Mouse (Mus musculus) mouse trophoblast stem cell (cell line): ENCODE data around the gene Hilpda.

ENCODE experiments used
- in situ Hi-C, 2 experiments: fragments of 300-500 bp; cut with MseI, MboI; formaldehyde crosslinking; loops; 2 replicates in 1 of 2; 3 replicates in 1 of 2; pipeline ENCODE4 v1.15.1; 2025

Hilpda gene

DNA sequence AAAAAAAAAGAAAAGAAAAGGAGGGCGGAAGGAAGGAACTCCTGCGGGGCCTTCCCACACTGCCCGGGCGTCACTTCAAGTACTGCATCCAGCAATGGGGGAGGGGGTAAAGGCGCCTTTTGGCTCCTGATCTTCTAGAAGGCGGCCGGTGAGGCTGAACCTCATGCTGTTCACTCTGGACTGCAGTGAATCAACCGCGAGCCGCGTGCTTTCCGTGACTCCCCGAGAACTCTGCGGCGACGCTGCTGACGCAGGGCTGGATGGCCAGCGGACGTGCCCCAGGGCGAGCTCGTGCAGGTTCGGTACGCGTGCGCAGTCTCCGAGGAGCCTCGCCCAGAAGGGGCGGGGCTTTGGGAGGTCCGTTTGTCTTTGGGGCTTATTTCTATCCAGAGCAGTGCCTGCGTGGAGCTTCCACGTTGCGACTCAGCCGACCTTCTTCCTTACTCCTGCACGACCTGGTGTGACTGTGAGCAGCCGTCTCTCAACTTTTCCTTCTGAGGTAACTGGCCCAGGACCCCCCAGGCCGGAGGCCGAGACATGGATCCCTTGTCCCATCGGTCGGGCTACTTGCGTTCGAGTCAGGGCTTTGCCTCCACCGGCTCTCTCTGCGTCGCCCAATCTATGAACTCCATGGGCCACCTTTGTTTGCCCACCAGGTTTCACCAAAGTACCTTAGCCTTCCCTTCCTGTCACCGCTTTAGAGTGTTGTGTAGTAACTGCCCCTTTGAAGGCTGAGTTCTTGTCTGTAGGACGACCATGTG lies at the start of gene Hilpda:
Gene Hilpda, plus strand, starts transcription at position 177 of the 761 bp plus-strand sequence.
- in situ Hi-C loops = loop anchor here in 1 of 2 experiments (10.0 kb wide), 1 partner anchor 68 kb away; no protein-coding TSS in a partner anchor

GRCm38 (mm10) chr6:29229265-29229913 lies 42.9 kb upstream of the Hilpda start:
- in situ Hi-C loops = no loop called here

- in situ Hi-C loops = no loop called here
Measured at GRCm38 (mm10) chr6:29230386-29230785, 41.9 kb upstream of the Hilpda start.

DNA sequence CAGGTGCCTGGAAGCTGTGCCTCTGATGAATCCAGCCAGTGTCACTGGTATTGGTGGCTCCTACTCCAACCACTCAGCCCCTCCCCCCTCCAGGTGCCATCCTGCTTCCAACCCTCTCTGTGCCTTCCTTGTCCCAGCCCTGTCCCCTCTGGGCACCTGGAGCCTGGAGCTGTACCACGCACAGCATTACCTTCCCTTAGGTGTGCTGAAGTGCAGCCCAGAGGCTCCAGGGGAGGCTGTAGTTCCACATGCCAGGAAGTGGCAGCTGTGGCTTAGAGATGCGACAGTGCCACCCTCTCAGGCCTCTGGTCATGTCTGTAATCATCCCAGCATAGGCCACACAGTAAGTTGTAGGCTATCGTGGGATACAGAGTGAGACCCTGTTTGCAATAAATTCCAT lies 40.5 kb upstream of the Hilpda start:
- in situ Hi-C loops = no loop called here

DNA sequence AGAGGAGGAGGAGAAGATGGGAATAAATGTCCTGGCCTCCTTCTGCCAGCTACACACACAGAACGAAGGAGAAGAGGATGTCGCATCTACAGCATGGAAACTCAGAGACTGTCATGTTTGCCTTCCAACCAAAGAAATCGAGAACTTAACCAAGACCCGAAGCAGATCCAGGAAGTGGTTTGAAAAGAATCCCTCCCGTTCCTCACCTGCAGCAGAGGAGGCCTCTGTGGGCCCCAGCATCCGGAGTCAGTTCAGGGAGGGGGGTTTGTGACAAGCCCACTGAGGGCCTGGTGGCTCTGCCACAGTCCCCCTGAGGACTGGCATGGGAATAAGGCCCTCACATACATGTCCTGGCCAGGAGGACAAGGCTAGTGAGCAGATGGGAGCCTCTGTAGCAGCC lies 40.0 kb upstream of the Hilpda start:
- in situ Hi-C loops = no loop called here

GRCm38 (mm10) chr6:29233710-29234109 lies 38.6 kb upstream of the Hilpda start:
- in situ Hi-C loops = no loop called here

- in situ Hi-C loops = no loop called here
Measured at GRCm38 (mm10) chr6:29234272-29234671, 38.0 kb upstream of the Hilpda start.

GRCm38 (mm10) chr6:29240806-29241205 lies 31.5 kb upstream of the Hilpda start:
- in situ Hi-C loops = loop anchor here in 1 of 2 experiments (5.0 kb wide), 1 partner anchor 36 kb away; the partner anchor contains the start of gene Fam71f2

DNA sequence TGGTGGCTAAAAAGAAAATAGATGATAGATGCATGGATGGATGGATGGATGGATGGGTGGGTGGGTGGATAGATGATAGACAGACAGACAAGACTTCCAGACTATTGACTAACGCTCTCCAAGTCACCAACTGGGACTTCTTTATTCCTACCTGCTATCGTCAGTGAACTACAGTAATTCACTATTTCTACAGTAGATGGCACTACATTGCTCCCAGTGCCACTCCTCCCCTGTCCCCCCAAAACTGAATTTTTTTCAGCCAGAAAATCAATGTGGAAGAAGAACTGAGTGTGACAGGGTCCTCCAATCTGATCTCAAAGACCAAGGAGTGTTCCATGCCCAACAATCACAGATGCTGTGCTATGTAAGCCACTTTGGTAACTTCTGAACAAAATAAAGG lies 30.6 kb upstream of the Hilpda start:
- in situ Hi-C loops = loop anchor here in 1 of 2 experiments (5.0 kb wide), 1 partner anchor 36 kb away; the partner anchor contains the start of gene Fam71f2

GRCm38 (mm10) chr6:29242265-29242664 lies 30.0 kb upstream of the Hilpda start:
- in situ Hi-C loops = loop anchor here in 1 of 2 experiments (5.0 kb wide), 1 partner anchor 35 kb away; the partner anchor contains the start of gene Fam71f2

DNA sequence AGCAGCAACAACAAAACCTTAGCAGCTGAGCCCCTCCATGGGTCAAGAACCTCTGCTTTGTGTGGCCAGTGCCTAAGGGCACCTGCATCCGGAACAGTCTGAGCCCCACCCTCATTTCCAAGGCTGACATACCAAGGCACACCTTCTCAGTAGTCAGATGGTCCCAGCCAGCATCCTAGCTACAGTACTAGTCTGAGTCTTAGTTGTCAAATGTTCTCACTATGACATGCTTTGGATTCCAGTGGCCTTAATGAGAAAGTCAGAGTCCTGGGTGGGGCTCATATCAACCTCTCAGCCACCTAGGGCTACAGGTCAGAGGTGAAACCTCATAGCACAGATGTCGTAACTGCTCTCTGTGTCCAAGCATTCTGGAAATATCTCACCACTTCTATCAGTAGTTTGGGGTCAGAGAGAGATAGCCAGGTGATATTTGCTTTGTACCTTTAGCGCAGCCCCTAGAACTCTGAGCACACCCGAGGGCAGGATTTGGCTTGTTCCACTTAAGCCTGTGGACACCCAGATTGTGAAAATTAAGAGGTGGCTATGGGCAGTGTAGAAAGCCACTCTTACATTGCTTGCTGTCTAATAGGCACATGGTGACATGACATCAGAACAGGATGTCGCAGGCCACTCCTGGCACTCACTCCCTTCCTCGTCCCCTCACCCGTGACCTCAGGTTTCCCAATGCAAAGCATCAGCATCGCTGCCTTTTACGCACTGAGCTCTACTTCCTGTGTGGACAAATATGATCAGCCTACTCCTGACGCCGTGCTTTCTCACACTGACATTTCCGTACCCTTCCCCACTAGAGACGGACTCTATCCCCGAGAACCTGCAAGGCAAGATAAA lies 26.8 kb upstream of the Hilpda start:
- in situ Hi-C loops = loop anchor here in 1 of 2 experiments (5.0 kb wide), 1 partner anchor 38 kb away; no protein-coding TSS in a partner anchor

GRCm38 (mm10) chr6:29246183-29246582 lies 26.1 kb upstream of the Hilpda start:
- in situ Hi-C loops = loop anchor here in 1 of 2 experiments (5.0 kb wide), 1 partner anchor 39 kb away; no protein-coding TSS in a partner anchor

- in situ Hi-C loops = loop anchor here in 1 of 2 experiments (5.0 kb wide), 1 partner anchor 39 kb away; no protein-coding TSS in a partner anchor
Measured at GRCm38 (mm10) chr6:29246585-29246984, 25.7 kb upstream of the Hilpda start.

- in situ Hi-C loops = loop anchor here in 1 of 2 experiments (5.0 kb wide), 1 partner anchor 40 kb away; no protein-coding TSS in a partner anchor
Measured at GRCm38 (mm10) chr6:29247072-29247471, 25.2 kb upstream of the Hilpda start.

- in situ Hi-C loops = no loop called here
Measured at GRCm38 (mm10) chr6:29259418-29259817, 12.9 kb upstream of the Hilpda start.

- in situ Hi-C loops = no loop called here
Measured at GRCm38 (mm10) chr6:29261831-29262230, 10.5 kb upstream of the Hilpda start.

DNA sequence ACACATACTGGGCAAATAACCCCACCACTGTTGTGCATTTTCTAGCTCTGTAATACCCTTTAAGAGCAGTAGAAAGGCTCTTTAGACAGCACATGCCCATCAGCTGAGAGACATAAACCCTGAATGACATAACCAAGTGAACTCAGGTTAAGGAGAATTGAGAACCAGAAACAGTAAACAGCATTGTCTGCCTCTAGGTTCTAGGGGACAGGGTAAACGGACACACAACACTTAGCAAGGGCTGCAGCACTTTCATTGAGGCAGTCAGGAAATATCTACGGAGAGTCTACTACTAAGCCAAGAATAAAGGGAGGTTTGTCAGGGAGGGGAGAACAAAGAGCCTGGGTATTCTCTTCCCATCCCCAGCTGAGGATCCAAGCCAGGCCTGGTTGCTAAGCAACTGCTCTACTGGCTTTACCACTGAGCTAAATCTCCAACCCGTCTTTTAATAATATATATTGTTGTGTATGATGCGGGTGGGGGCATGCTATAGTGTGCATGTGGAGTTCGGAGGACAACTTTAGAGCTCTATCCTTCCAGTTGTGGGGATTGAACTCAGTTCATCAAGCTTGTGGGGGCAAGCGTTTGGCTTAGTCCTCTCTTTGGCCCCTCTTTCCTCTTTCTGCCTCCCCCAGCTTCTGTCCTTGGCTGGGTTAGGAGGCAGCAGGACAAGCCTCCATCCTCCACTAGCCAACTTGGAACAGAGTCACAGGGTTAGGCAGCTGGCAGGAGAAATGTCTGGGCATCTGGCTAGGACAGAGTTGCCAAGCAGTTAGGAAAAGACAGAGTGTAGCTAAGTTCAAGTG lies 8.4 kb upstream of the Hilpda start:
- in situ Hi-C loops = no loop called here

- in situ Hi-C loops = no loop called here
Measured at GRCm38 (mm10) chr6:29264456-29264781, 7.9 kb upstream of the Hilpda start.

- in situ Hi-C loops = no loop called here
Measured at GRCm38 (mm10) chr6:29266936-29267335, 5.4 kb upstream of the Hilpda start.

GRCm38 (mm10) chr6:29269006-29269668 lies 3.2 kb upstream of the Hilpda start:
- in situ Hi-C loops = no loop called here
